21 mouse cellular contexts compared by ENCODE assay signal in genomic region chr10:86369346-86369745, GRCm38 (mm10).
DNase-seq lines count a peak whose midpoint lies in the region; ATAC-seq and TF ChIP-seq lines count a peak whose summit lies in the region.
"Had no signal": no experiment of that assay in that cellular context is flagged by ENCODE, and none has a peak within 500 bp of the region (broad histone marks: within the 10 kb centered on the region; RNA-seq: fewer than 3 reads in every experiment).

No protein-coding gene starts in this region.

- no peak overlapping the region for H3K9ac ChIP-seq in heart, embryonic 11.5 days (ENCODE audit: low read depth, low read length)
- H3K9ac ChIP-seq in kidney, postnatal 0 days (ENCODE audit: low read depth, low read length) = no peak overlapping the region
- H3K9ac ChIP-seq in lung, embryonic 15.5 days = no peak overlapping the region
- H3K9ac ChIP-seq in liver, embryonic 13.5 days = no peak overlapping the region
- H3K9ac ChIP-seq: embryonic facial prominence, embryonic 15.5 days; hindbrain, embryonic 14.5 days; stomach, embryonic 15.5 days had no signal

- H3K27ac ChIP-seq in heart, embryonic 11.5 days (ENCODE audit: low read depth, low read length) = no peak overlapping the region
- no peak overlapping the region for H3K27ac ChIP-seq in kidney, postnatal 0 days
- no peak overlapping the region for H3K27ac ChIP-seq in kidney, adult 2 months (ENCODE audit: insufficient read depth, low read depth, low read length)
- H3K27ac ChIP-seq in lung, embryonic 15.5 days = no peak overlapping the region
- no peak overlapping the region for H3K27ac ChIP-seq in liver, embryonic 13.5 days
- H3K27ac ChIP-seq: embryonic facial prominence, embryonic 10.5 days; embryonic facial prominence, embryonic 15.5 days; hindbrain, embryonic 14.5 days; stomach, embryonic 15.5 days had no signal

- H3K4me3 ChIP-seq in heart, embryonic 11.5 days (ENCODE audit: low read depth, low read length) = no peak overlapping the region
- H3K4me3 ChIP-seq in kidney, postnatal 0 days (replicated peaks; ENCODE audit: low read depth, low read length) = no peak overlapping the region
- H3K4me3 ChIP-seq in kidney, adult 2 months (ENCODE audit: insufficient read depth, low read depth, low read length) = no peak overlapping the region
- H3K4me3 ChIP-seq in lung, embryonic 15.5 days = no peak overlapping the region
- H3K4me3 ChIP-seq in liver, embryonic 13.5 days (replicated peaks) = no peak overlapping the region
- H3K4me3 ChIP-seq: embryonic facial prominence, embryonic 10.5 days; embryonic facial prominence, embryonic 15.5 days; stomach, embryonic 15.5 days had no signal

- no peak for DNase-seq in heart, adult 9 months (ENCODE audit: low spot score in 2 of 2)
- DNase-seq in kidney, postnatal 0 days (ENCODE audit: low spot score) = no peak
- DNase-seq in kidney, adult 2 months = no peak
- DNase-seq in lung, adult 18-20 months = no peak
- DNase-seq in liver, embryonic 13.5 days = no peak
- no peak for DNase-seq in frontal cortex, postnatal 36 days (ENCODE audit: low spot score in 2 of 2)
- DNase-seq: cerebellum, adult 8-10 months; cerebellum, postnatal 25 days; gastrocnemius, postnatal 25 days; midbrain, embryonic 14.5 days; thymus, postnatal 14 days had no signal

- ATAC-seq in heart, embryonic 11.5 days (replicated peaks; ENCODE audit: insufficient number of reproducible peaks, low FRiP score, low TSS enrichment) = no peak
- no peak for ATAC-seq in kidney, postnatal 0 days (replicated peaks; ENCODE audit: low FRiP score, low read depth)
- ATAC-seq in lung, embryonic 15.5 days (ENCODE audit: borderline replicate concordance, extremely low read depth, low FRiP score, low TSS enrichment) = no peak
- peak; percentile 71 for ATAC-seq in liver, embryonic 13.5 days (ENCODE audit: low read depth)
- ATAC-seq: forebrain, embryonic 14.5 days; intestine, postnatal 0 days had no signal

- WGBS in heart, embryonic 11.5 days (ENCODE audit: insufficient replicate concordance) = 42% methylated on average over 4 of the region's 4 CpGs
- 68% methylated on average over 4 of the region's 4 CpGs for WGBS in kidney, postnatal 0 days
- 88% methylated on average over 4 of the region's 4 CpGs for WGBS in kidney, adult 2 months
- WGBS in lung, embryonic 15.5 days = 54% methylated on average over 4 of the region's 4 CpGs
- WGBS in liver, embryonic 13.5 days (ENCODE audit: insufficient replicate concordance) = 47% methylated on average over 4 of the region's 4 CpGs

- no peaks in the 10 kb centered on the region for H3K27me3 ChIP-seq in heart, embryonic 11.5 days (ENCODE audit: control insufficient read depth, insufficient read depth, low read length)
- no peaks in the 10 kb centered on the region for H3K27me3 ChIP-seq in kidney, postnatal 0 days (ENCODE audit: insufficient read depth, low read length)
- no peaks in the 10 kb centered on the region for H3K27me3 ChIP-seq in kidney, adult 2 months (replicated peaks; ENCODE audit: control insufficient read depth, insufficient read depth, low read length)
- H3K27me3 ChIP-seq in lung, embryonic 15.5 days = no peaks in the 10 kb centered on the region
- 0 out of 2 replicates have a peak, but pooled peaks cover 4% of the 10 kb centered on the region for H3K27me3 ChIP-seq in liver, embryonic 13.5 days
- H3K27me3 ChIP-seq: embryonic facial prominence, embryonic 15.5 days; stomach, embryonic 15.5 days had no signal

- 0 out of 2 replicates have a peak overlapping the region, but pooled peaks have one; percentile 9 for H3K4me2 ChIP-seq in heart, embryonic 11.5 days
- H3K4me2 ChIP-seq in kidney, postnatal 0 days (ENCODE audit: low read length) = peak overlapping the region; percentile 16; the same call in 1 of the 2 replicates
- peak overlapping the region; percentile 31 for H3K4me2 ChIP-seq in lung, embryonic 15.5 days
- H3K4me2 ChIP-seq in liver, embryonic 13.5 days = no peak overlapping the region
- H3K4me2 ChIP-seq: embryonic facial prominence, embryonic 15.5 days; hindbrain, embryonic 14.5 days; stomach, embryonic 15.5 days had no signal

- H3K4me1 ChIP-seq in heart, embryonic 11.5 days (ENCODE audit: control insufficient read depth, insufficient read depth, low read length) = peaks cover 25% of the 10 kb centered on the region
- H3K4me1 ChIP-seq in kidney, postnatal 0 days (replicated peaks; ENCODE audit: insufficient read depth, low read length) = peaks cover 15% of the 10 kb centered on the region
- H3K4me1 ChIP-seq in kidney, adult 2 months (ENCODE audit: control insufficient read depth, insufficient read depth, low read length) = peaks cover 7% of the 10 kb centered on the region
- H3K4me1 ChIP-seq in lung, embryonic 15.5 days = peaks cover 43% of the 10 kb centered on the region
- H3K4me1 ChIP-seq in liver, embryonic 13.5 days (replicated peaks) = peaks cover 23% of the 10 kb centered on the region
- H3K4me1 ChIP-seq: megakaryocyte, embryonic 14.5 days had no signal

- TF ChIP-seq CTCF in kidney, postnatal 0 days (IDR thresholded peaks at IDR 0.05; ENCODE audit: low read depth) = no peak
- no peak for TF ChIP-seq CTCF in kidney, adult 2 months (conservative IDR thresholded peaks at IDR 0.05; ENCODE audit: insufficient read depth, insufficient read length, low read depth, low read length)

- H3K36me3 ChIP-seq in heart, embryonic 11.5 days (ENCODE audit: control insufficient read depth, insufficient read depth, low read length) = no peaks in the 10 kb centered on the region
- no peaks in the 10 kb centered on the region for H3K36me3 ChIP-seq in kidney, postnatal 0 days (ENCODE audit: insufficient read depth, low read length)
- H3K36me3 ChIP-seq in kidney, adult 2 months (ENCODE audit: control insufficient read depth, insufficient read depth, low read length) = no peaks in the 10 kb centered on the region
- H3K36me3 ChIP-seq in lung, embryonic 15.5 days = no peaks in the 10 kb centered on the region
- no peaks in the 10 kb centered on the region for H3K36me3 ChIP-seq in liver, embryonic 13.5 days
- H3K36me3 ChIP-seq: embryonic facial prominence, embryonic 10.5 days; embryonic facial prominence, embryonic 15.5 days; G1E; stomach, embryonic 15.5 days had no signal

- no peak for TF ChIP-seq POLR2A in kidney, adult 2 months (IDR thresholded peaks at IDR 0.05; ENCODE audit: low read depth, low read length)

- H3K9me3 ChIP-seq in heart, embryonic 11.5 days (replicated peaks; ENCODE audit: control insufficient read depth, low read length) = no peaks in the 10 kb centered on the region
- H3K9me3 ChIP-seq in kidney, postnatal 0 days (replicated peaks; ENCODE audit: low read length) = no peaks in the 10 kb centered on the region
- no peaks in the 10 kb centered on the region for H3K9me3 ChIP-seq in lung, embryonic 15.5 days
- no peaks in the 10 kb centered on the region for H3K9me3 ChIP-seq in liver, embryonic 13.5 days (replicated peaks)
- H3K9me3 ChIP-seq: embryonic facial prominence, embryonic 10.5 days; embryonic facial prominence, embryonic 15.5 days; megakaryocyte, embryonic 14.5 days; stomach, embryonic 15.5 days had no signal
